Comparison of ENCODE assay signal across 11 mouse cellular contexts in the genomic region with DNA sequence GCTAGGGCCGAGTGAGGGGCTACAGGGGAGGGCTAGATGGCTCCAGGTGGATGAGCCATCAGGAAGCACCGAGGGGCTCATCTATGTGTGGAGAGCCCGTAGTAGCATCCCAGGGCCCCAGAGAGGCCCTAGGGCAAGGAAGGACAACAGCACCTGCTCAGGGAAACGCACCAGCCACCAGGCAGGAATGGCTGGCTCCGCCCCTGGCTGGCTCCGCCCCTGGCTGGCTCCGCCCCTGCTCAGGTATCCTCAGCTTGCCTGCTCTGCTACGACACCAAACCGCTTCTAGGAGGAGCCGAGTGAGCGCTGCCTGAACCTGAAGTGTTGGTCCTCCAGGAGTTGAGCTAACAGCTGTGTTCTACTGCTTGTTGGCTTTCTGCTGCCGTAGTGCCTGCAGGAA. TPM values are rescaled to one million over a fixed set of nuclear protein-coding genes. Genes with fewer than 3 reads are reported as not detected.
DNase-seq lines count a peak whose midpoint lies in the region; ATAC-seq lines count a peak whose summit lies in the region.
"Had no signal": no experiment of that assay in that cellular context is flagged by ENCODE, and none has a peak within 500 bp of the region (broad histone marks: within the 10 kb centered on the region; RNA-seq: fewer than 3 reads in every experiment).

No protein-coding gene starts in this region.

- no peak overlapping the region for H3K27ac ChIP-seq in embryonic facial prominence, embryonic 10.5 days (replicated peaks)
- H3K27ac ChIP-seq in intestine, embryonic 14.5 days (ENCODE audit: low read depth), result no peak overlapping the region
- H3K27ac ChIP-seq: layer of hippocampus, adult 2 months; liver, embryonic 15.5 days had no signal

- peak; percentile 28; the same call in 1 of the 2 replicates for ATAC-seq in intestine, embryonic 14.5 days (replicated peaks; ENCODE audit: low FRiP score, low TSS enrichment, low read depth)

- DNase-seq in embryonic facial prominence, embryonic 10.5 days (ENCODE audit: low spot score), result peak; percentile 61
- peak; percentile 81 for DNase-seq in intestine, embryonic 14.5 days (ENCODE audit: low spot score)
- peak; percentile 53 to 73 for DNase-seq in kidney, postnatal 36 days
- DNase-seq in lung, postnatal 25 days (ENCODE audit: low spot score), result peak; percentile 51
- DNase-seq in adrenal gland, postnatal 10 days, result no peak
- no peak for DNase-seq in thymus, adult 18-20 months
- DNase-seq in c-Kit-positive CD71-positive TER-119-positive erythroid progenitor cells, embryonic 14.5 days (ENCODE audit: low spot score), result no peak
- DNase-seq: right cerebral cortex, postnatal 25 days had no signal

- H3K9me3 ChIP-seq in embryonic facial prominence, embryonic 10.5 days, result no peaks in the 10 kb centered on the region
- H3K9me3 ChIP-seq in intestine, embryonic 14.5 days (ENCODE audit: control insufficient read depth, low read length), result no peaks in the 10 kb centered on the region
- H3K9me3 ChIP-seq: heart, embryonic 12.5 days; liver, embryonic 15.5 days had no signal

- peak overlapping the region; percentile 23; the same call in 1 of the 2 replicates for H3K4me3 ChIP-seq in embryonic facial prominence, embryonic 10.5 days
- H3K4me3 ChIP-seq in intestine, embryonic 14.5 days (ENCODE audit: low read depth, low read length), result no peak overlapping the region
- H3K4me3 ChIP-seq: heart, embryonic 12.5 days; layer of hippocampus, adult 2 months; liver, embryonic 15.5 days had no signal

- WGBS in embryonic facial prominence, embryonic 10.5 days, result 14% methylated on average over 12 of the region's 12 CpGs
- WGBS in intestine, embryonic 14.5 days, result 12% methylated on average over 12 of the region's 12 CpGs

- no peaks in the 10 kb centered on the region; the same call in 1 of the 2 replicates for H3K27me3 ChIP-seq in embryonic facial prominence, embryonic 10.5 days (replicated peaks; ENCODE audit: low read depth, poor library complexity, severe bottlenecking)
- H3K27me3 ChIP-seq in intestine, embryonic 14.5 days (replicated peaks; ENCODE audit: control insufficient read depth, insufficient read depth, low read length), result no peaks in the 10 kb centered on the region
- H3K27me3 ChIP-seq: liver, embryonic 15.5 days had no signal

- no peaks in the 10 kb centered on the region for H3K36me3 ChIP-seq in embryonic facial prominence, embryonic 10.5 days (replicated peaks)
- H3K36me3 ChIP-seq in intestine, embryonic 14.5 days (ENCODE audit: control insufficient read depth, insufficient read depth, low read length), result no peaks in the 10 kb centered on the region
- H3K36me3 ChIP-seq: heart, embryonic 12.5 days; liver, embryonic 15.5 days had no signal

- peaks cover 23% of the 10 kb centered on the region for H3K4me1 ChIP-seq in embryonic facial prominence, embryonic 10.5 days
- H3K4me1 ChIP-seq in intestine, embryonic 14.5 days (replicated peaks; ENCODE audit: control insufficient read depth, insufficient read depth, low read length), result no peaks in the 10 kb centered on the region; the same call in 1 of the 2 replicates

- H3K9ac ChIP-seq in intestine, embryonic 14.5 days (ENCODE audit: low read length), result no peak overlapping the region
- H3K9ac ChIP-seq: heart, embryonic 12.5 days; liver, embryonic 15.5 days had no signal

- H3K4me2 ChIP-seq in intestine, embryonic 14.5 days (ENCODE audit: low read length), result peak overlapping the region; percentile 23; the same call in 1 of the 2 replicates
- H3K4me2 ChIP-seq: heart, embryonic 12.5 days; liver, embryonic 15.5 days had no signal

RNA-seq across cellular contexts. Expression of gene Hhatl, which starts 5.4 kb away (rescaled TPM):
- polyA plus RNA-seq in embryonic facial prominence, embryonic 10.5 days (2016; fragmentation: Nextera tagmentation; extraction: Ambion mirVana), result not detected in 2 replicates
- polyA plus RNA-seq in intestine, embryonic 14.5 days (2014; fragmentation: Nextera tagmentation; extraction: Ambion mirVana), result 2.0 and 2.4 TPM in 2 replicates
- total RNA-seq in adrenal gland, postnatal 10 days (2021), result 10 to 100 TPM in 1 of 2 experiments, 1 to 10 TPM in 1; 4.3 to 17.4 TPM

RNA-seq across cellular contexts. Expression of gene Klhl40, which starts 20.3 kb away (rescaled TPM):
- 0.17 and 0.26 TPM in 2 replicates for polyA plus RNA-seq in embryonic facial prominence, embryonic 10.5 days (2016; fragmentation: Nextera tagmentation; extraction: Ambion mirVana)
- polyA plus RNA-seq in intestine, embryonic 14.5 days (2014; fragmentation: Nextera tagmentation; extraction: Ambion mirVana), result 0.22 and 0.26 TPM in 2 replicates
- total RNA-seq in adrenal gland, postnatal 10 days (2021), result 1 to 10 TPM; 1.9 to 7.6 TPM

RNA-seq across cellular contexts. Expression of gene Zfp651, which starts 38.6 kb away (rescaled TPM):
- polyA plus RNA-seq in embryonic facial prominence, embryonic 10.5 days (2016; fragmentation: Nextera tagmentation; extraction: Ambion mirVana), result 5.3 and 6.4 TPM in 2 replicates
- 13.1 and 14.1 TPM in 2 replicates for polyA plus RNA-seq in intestine, embryonic 14.5 days (2014; fragmentation: Nextera tagmentation; extraction: Ambion mirVana)
- total RNA-seq in adrenal gland, postnatal 10 days (2021), result 10 to 100 TPM; 41.2 to 50.8 TPM

RNA-seq across cellular contexts. Expression of gene Ccdc13, which starts 41.5 kb away (rescaled TPM):
- polyA plus RNA-seq in embryonic facial prominence, embryonic 10.5 days (2016; fragmentation: Nextera tagmentation; extraction: Ambion mirVana), result 0.83 and 1.2 TPM in 2 replicates
- 1.9 and 2.5 TPM in 2 replicates for polyA plus RNA-seq in intestine, embryonic 14.5 days (2014; fragmentation: Nextera tagmentation; extraction: Ambion mirVana)
- total RNA-seq in adrenal gland, postnatal 10 days (2021), result 1 to 10 TPM in 1 of 2 experiments, under 1 TPM in 1; 0.63 to 1.3 TPM
- polyA plus RNA-seq: liver, embryonic 15.5 days had no signal

Comparison
In these comparisons a context has a peak if more than half of its experiments do, and no peak if none do; other contexts are left out.
1. DNase-seq: peak in embryonic facial prominence, embryonic 10.5 days (single experiment), intestine, embryonic 14.5 days (single experiment), kidney, postnatal 36 days (2 of 2) and lung, postnatal 25 days (single experiment); none in adrenal gland, postnatal 10 days (single experiment), thymus, adult 18-20 months (0 of 2) and c-Kit-positive CD71-positive TER-119-positive erythroid progenitor cells, embryonic 14.5 days (single experiment).